8 mouse cellular contexts compared by ENCODE assay signal in genomic region chr9:64087461-64088235, GRCm38 (mm10). TPM values are rescaled to one million over a fixed set of nuclear protein-coding genes. Genes with fewer than 3 reads are reported as not detected.
DNase-seq lines count a peak whose midpoint lies in the region; ATAC-seq and TF ChIP-seq lines count a peak whose summit lies in the region.

No protein-coding gene starts in this region.

- no peak overlapping the region for H3K9ac ChIP-seq in forebrain, postnatal 0 days
- no peak overlapping the region for H3K9ac ChIP-seq in lung, postnatal 0 days (replicated peaks; ENCODE audit: low read depth)

- no peaks in the 10 kb centered on the region for H3K9me3 ChIP-seq in forebrain, postnatal 0 days (ENCODE audit: low read length)
- H3K9me3 ChIP-seq in lung, postnatal 0 days (ENCODE audit: low read length), result no peaks in the 10 kb centered on the region

- no peak overlapping the region for H3K27ac ChIP-seq in forebrain, postnatal 0 days (ENCODE audit: low read depth, low read length)
- peak overlapping the region; percentile 9; the same call in 1 of the 2 replicates for H3K27ac ChIP-seq in lung, postnatal 0 days (ENCODE audit: low read length)

- TF ChIP-seq CTCF in forebrain, postnatal 0 days (IDR thresholded peaks at IDR 0.05; ENCODE audit: low read depth), result peak; percentile 98
- TF ChIP-seq CTCF in lung, postnatal 0 days (IDR thresholded peaks at IDR 0.05), result peak; percentile 98

- no peaks in the 10 kb centered on the region for H3K36me3 ChIP-seq in forebrain, postnatal 0 days (ENCODE audit: insufficient read depth)
- no peaks in the 10 kb centered on the region; the same call in 1 of the 2 replicates for H3K36me3 ChIP-seq in lung, postnatal 0 days (ENCODE audit: insufficient read depth, low read length)

- ATAC-seq in cerebellum, adult (ENCODE audit: insufficient number of reproducible peaks, low FRiP score, low TSS enrichment), result 0 out of 2 replicates have a peak, but pooled peaks have one; percentile 56
- ATAC-seq in forebrain, postnatal 0 days, result no peak
- peak; percentile 15; the same call in 1 of the 2 replicates for ATAC-seq in lung, postnatal 0 days

- intact Hi-C loops in heart, postnatal 36 days (cut with DNase I), result loop anchor here (1.0 kb wide), 3 partner anchors 62 to 169 kb away; no protein-coding TSS in a partner anchor

- no peak overlapping the region for H3K4me3 ChIP-seq in forebrain, postnatal 0 days (ENCODE audit: low read depth, low read length)
- no peak overlapping the region for H3K4me3 ChIP-seq in lung, postnatal 0 days (ENCODE audit: low read depth, low read length)

- peak; percentile 45 for TF ChIP-seq EP300 in lung, postnatal 0 days (IDR thresholded peaks at IDR 0.05)

- DNase-seq in R1 (ENCODE audit: low read depth, low spot score), result peak; percentile 96
- DNase-seq in forebrain, postnatal 0 days, result peak; percentile 86
- peak; percentile 73 to 81 for DNase-seq in heart, postnatal 36 days
- DNase-seq in layer of hippocampus, postnatal 14 days (ENCODE audit: low spot score in 2 of 2), result peak; percentile 70 to 83
- DNase-seq in lung, postnatal 0 days (ENCODE audit: low spot score), result peak; percentile 88
- DNase-seq in right cerebral cortex, postnatal 10 days (ENCODE audit: low spot score in 2 of 2), result peak; percentile 75 to 83
- DNase-seq in yolk sac, embryonic 10.5 days (ENCODE audit: low spot score), result peak; percentile 81

- 40% methylated on average over 5 of the region's 5 CpGs for WGBS in forebrain, postnatal 0 days
- WGBS in lung, postnatal 0 days, result 38% methylated on average over 5 of the region's 5 CpGs

- H3K27me3 ChIP-seq in forebrain, postnatal 0 days (ENCODE audit: insufficient read depth, low read length), result peaks cover 10% of the 10 kb centered on the region
- no peaks in the 10 kb centered on the region for H3K27me3 ChIP-seq in lung, postnatal 0 days (replicated peaks; ENCODE audit: insufficient read depth, low read length)

- H3K4me1 ChIP-seq in forebrain, postnatal 0 days (ENCODE audit: insufficient read depth), result 0 out of 2 replicates have a peak, but pooled peaks cover 5% of the 10 kb centered on the region
- H3K4me1 ChIP-seq in lung, postnatal 0 days (ENCODE audit: insufficient read depth, low read depth, low read length), result peaks cover 19% of the 10 kb centered on the region; the same call in 1 of the 2 replicates

- H3K4me2 ChIP-seq in forebrain, postnatal 0 days (ENCODE audit: low read depth), result no peak overlapping the region
- H3K4me2 ChIP-seq in lung, postnatal 0 days (replicated peaks; ENCODE audit: low read depth, low read length), result no peak overlapping the region

RNA-seq across cellular contexts. Expression of gene Lctl, which starts 29.3 kb away (rescaled TPM):
- not detected in 2 replicates for total RNA-seq in forebrain, postnatal 0 days (2014; rRNA removed)
- not detected in 2 replicates for polyA plus RNA-seq in forebrain, postnatal 0 days (2015; fragmentation: Nextera tagmentation; extraction: Ambion mirVana)
- not detected for total RNA-seq in heart, postnatal 36 days (2021)
- total RNA-seq in layer of hippocampus, postnatal 14 days (2021), result not detected
- polyA plus RNA-seq in lung, postnatal 0 days (2015; fragmentation: Nextera tagmentation; extraction: Ambion mirVana), result not detected in 2 replicates
